Mouse (Mus musculus): Measurements from ENCODE around the gene Il15ra.

GRCm38 (mm10) chr2:11772401-11772800 is 67.3 kb downstream of the Il15ra start:
- TF ChIP-seq CTCF (conservative IDR thresholded peaks at IDR 0.05; ENCODE audit: low read length) (no peak), NANOG (IDR thresholded peaks at IDR 0.05; ENCODE audit: borderline replicate concordance, low read length) (no peak), POU5F1 (IDR thresholded peaks at IDR 0.05; ENCODE audit: borderline replicate concordance, low read length) (no peak)
